Mouse (Mus musculus) megakaryocyte progenitor cell, adult 5-6 weeks (primary cell): ENCODE results near the gene Alkbh6. TPM values are rescaled to one million over a fixed set of nuclear protein-coding genes. Genes with fewer than 3 reads are reported as not detected.

Experiments used
- total RNA-seq, 2 experiments: library from RNA; stranded (forward) in 1 of 2; stranded (reverse) in 1 of 2; fragments of 157-497, 149-512 nt in 1 of 2; fragments of 200-1000 nt in 1 of 2; gene quantifications; 2 replicates each; pipeline versions ENCODE4 v1.2.3 to v1.2.4; 2015 to 2017

Gene Alkbh6
- total RNA-seq, 2 experiments from 2014 or later = 21.9 to 41.8 TPM

Other genes with a start within 250 kb of the Alkbh6 start
- gene Zfp82, start 235.8 kb upstream of the Alkbh6 start, total RNA-seq (2015) = 4.4 and 4.9 TPM in 2 replicates
- 3.4 and 4.9 TPM in 2 replicates for gene Zfp82, start 235.8 kb upstream of the Alkbh6 start, total RNA-seq (2017)
- not detected in 2 replicates for gene Gm26920, start 218.3 kb upstream of the Alkbh6 start, total RNA-seq (2015)
- gene Gm26920, start 218.3 kb upstream of the Alkbh6 start, total RNA-seq (2017) = not detected in 2 replicates
- gene Zfp566, start 218.2 kb upstream of the Alkbh6 start, total RNA-seq (2015) = 9.2 and 11.8 TPM in 2 replicates
- gene Zfp566, start 218.2 kb upstream of the Alkbh6 start, total RNA-seq (2017) = 4.2 and 5.5 TPM in 2 replicates
- 33.1 and 34.6 TPM in 2 replicates for gene Zfp260, start 213.9 kb upstream of the Alkbh6 start, total RNA-seq (2015)
- 26.4 and 35.4 TPM in 2 replicates for gene Zfp260, start 213.9 kb upstream of the Alkbh6 start, total RNA-seq (2017)
- 2.7 and 4.2 TPM in 2 replicates for gene Zfp382, start 186.8 kb upstream of the Alkbh6 start, total RNA-seq (2015)
- gene Zfp382, start 186.8 kb upstream of the Alkbh6 start, total RNA-seq (2017) = 7.1 and 8.2 TPM in 2 replicates
- gene Zfp146, start 139.0 kb upstream of the Alkbh6 start, total RNA-seq (2015) = 62.2 and 64.3 TPM in 2 replicates
- gene Zfp146, start 139.0 kb upstream of the Alkbh6 start, total RNA-seq (2017) = 88.0 and 101 TPM in 2 replicates
- gene Cox7a1, start 124.6 kb upstream of the Alkbh6 start, total RNA-seq (2015) = 0.98 TPM in 1 of 2 replicates, not detected in the other
- 3.3 and 7.0 TPM in 2 replicates for gene Cox7a1, start 124.6 kb upstream of the Alkbh6 start, total RNA-seq (2017)
- 319 and 322 TPM in 2 replicates for gene Capns1, start 109.9 kb upstream of the Alkbh6 start, total RNA-seq (2015)
- gene Capns1, start 109.9 kb upstream of the Alkbh6 start, total RNA-seq (2017) = 165 and 206 TPM in 2 replicates
- gene Polr2i, start 76.8 kb upstream of the Alkbh6 start, total RNA-seq (2015) = 75.7 and 78.4 TPM in 2 replicates
- gene Polr2i, start 76.8 kb upstream of the Alkbh6 start, total RNA-seq (2017) = 60.6 and 69.9 TPM in 2 replicates
- 95.9 and 112 TPM in 2 replicates for gene Tbcb, start 76.4 kb upstream of the Alkbh6 start, total RNA-seq (2015)
- gene Tbcb, start 76.4 kb upstream of the Alkbh6 start, total RNA-seq (2017) = 27.6 and 37.1 TPM in 2 replicates
- 0.32 TPM in 1 of 2 replicates, not detected in the other for gene Ovol3, start 73.0 kb upstream of the Alkbh6 start, total RNA-seq (2015)
- 0.12 TPM in 1 of 2 replicates, not detected in the other for gene Ovol3, start 73.0 kb upstream of the Alkbh6 start, total RNA-seq (2017)
- 0.39 TPM in 1 of 2 replicates, not detected in the other for gene Thap8, start 28.6 kb upstream of the Alkbh6 start, total RNA-seq (2015)
- 0.33 and 0.34 TPM in 2 replicates for gene Thap8, start 28.6 kb upstream of the Alkbh6 start, total RNA-seq (2017)
- 14.7 and 22.8 TPM in 2 replicates for gene Wdr62, start 28.3 kb upstream of the Alkbh6 start, total RNA-seq (2015)
- 7.8 and 11.5 TPM in 2 replicates for gene Wdr62, start 28.3 kb upstream of the Alkbh6 start, total RNA-seq (2017)
- not detected in 2 replicates for gene Clip3, start 17.0 kb upstream of the Alkbh6 start, total RNA-seq (2015)
- gene Clip3, start 17.0 kb upstream of the Alkbh6 start, total RNA-seq (2017) = not detected in 2 replicates
- gene Syne4, start 6.1 kb downstream of the Alkbh6 start, total RNA-seq (2015) = 0.24 and 0.25 TPM in 2 replicates
- 2.0 TPM in 1 of 2 replicates, not detected in the other for gene Syne4, start 6.1 kb downstream of the Alkbh6 start, total RNA-seq (2017)
- 0.47 TPM in 1 of 2 replicates, not detected in the other for gene E130208F15Rik, start 13.0 kb downstream of the Alkbh6 start, total RNA-seq (2015)
- gene E130208F15Rik, start 13.0 kb downstream of the Alkbh6 start, total RNA-seq (2017) = 1.6 and 2.0 TPM in 2 replicates
- gene Sdhaf1, start 15.2 kb downstream of the Alkbh6 start, total RNA-seq (2015) = 7.6 and 9.0 TPM in 2 replicates
- 10.5 and 11.7 TPM in 2 replicates for gene Sdhaf1, start 15.2 kb downstream of the Alkbh6 start, total RNA-seq (2017)
- gene Lrfn3, start 54.1 kb downstream of the Alkbh6 start, total RNA-seq (2015) = not detected in 2 replicates
- not detected in 2 replicates for gene Lrfn3, start 54.1 kb downstream of the Alkbh6 start, total RNA-seq (2017)
- 406 and 473 TPM in 2 replicates for gene Tyrobp, start 105.0 kb downstream of the Alkbh6 start, total RNA-seq (2015)
- 229 and 322 TPM in 2 replicates for gene Tyrobp, start 105.0 kb downstream of the Alkbh6 start, total RNA-seq (2017)
- 28.1 and 30.3 TPM in 2 replicates for gene Hcst, start 111.1 kb downstream of the Alkbh6 start, total RNA-seq (2015)
- 10.0 and 12.7 TPM in 2 replicates for gene Hcst, start 111.1 kb downstream of the Alkbh6 start, total RNA-seq (2017)
- gene Nfkbid, start 113.0 kb downstream of the Alkbh6 start, total RNA-seq (2015) = 14.1 and 24.0 TPM in 2 replicates
- 5.3 and 13.7 TPM in 2 replicates for gene Nfkbid, start 113.0 kb downstream of the Alkbh6 start, total RNA-seq (2017)
- not detected in 2 replicates for gene Aplp1, start 136.8 kb downstream of the Alkbh6 start, total RNA-seq (2015)
- gene Aplp1, start 136.8 kb downstream of the Alkbh6 start, total RNA-seq (2017) = not detected in 2 replicates
- not detected in 2 replicates for gene Kirrel2, start 149.0 kb downstream of the Alkbh6 start, total RNA-seq (2015)
- gene Kirrel2, start 149.0 kb downstream of the Alkbh6 start, total RNA-seq (2017) = not detected in 2 replicates
- gene Nphs1, start 149.6 kb downstream of the Alkbh6 start, total RNA-seq (2015) = 0.27 TPM in 1 of 2 replicates, not detected in the other
- 0.58 and 0.95 TPM in 2 replicates for gene Nphs1, start 149.6 kb downstream of the Alkbh6 start, total RNA-seq (2017)
- not detected in 2 replicates for gene Prodh2, start 184.9 kb downstream of the Alkbh6 start, total RNA-seq (2015)
- not detected in 2 replicates for gene Prodh2, start 184.9 kb downstream of the Alkbh6 start, total RNA-seq (2017)
- 4.5 and 5.8 TPM in 2 replicates for gene Arhgap33, start 226.3 kb downstream of the Alkbh6 start, total RNA-seq (2015)
- gene Arhgap33, start 226.3 kb downstream of the Alkbh6 start, total RNA-seq (2017) = 1.4 and 2.0 TPM in 2 replicates
- gene Hspb6, start 243.5 kb downstream of the Alkbh6 start, total RNA-seq (2015) = 11.7 and 12.2 TPM in 2 replicates
- gene Hspb6, start 243.5 kb downstream of the Alkbh6 start, total RNA-seq (2017) = 3.5 and 4.4 TPM in 2 replicates
- gene Proser3, start 243.6 kb downstream of the Alkbh6 start, total RNA-seq (2015) = 11.5 and 16.3 TPM in 2 replicates
- gene Proser3, start 243.6 kb downstream of the Alkbh6 start, total RNA-seq (2017) = 1.8 and 4.7 TPM in 2 replicates